Mouse (Mus musculus): Measurements from ENCODE around the gene Ube2r2. TPM values are rescaled to one million over a fixed set of nuclear protein-coding genes. Genes with fewer than 3 reads are reported as not detected.
A peak's percentile ranks its signal among the peaks of the same experiment; 100 is the strongest.

Gene Ube2r2
- polyA plus RNA-seq, 1 experiment from 2014 or later = 108 TPM

- no peaks in the 10 kb centered on the region for H3K27me3 ChIP-seq (replicated peaks)
- H3K9me3 ChIP-seq = no peaks in the 10 kb centered on the region
- H3K27ac ChIP-seq = no peak overlapping the region
- 97% methylated on average over 1 of the region's 1 CpGs for WGBS
- H3K4me1 ChIP-seq = no peaks in the 10 kb centered on the region
- ATAC-seq (ENCODE audit: low FRiP score, low read depth) = no peak
- no peaks in the 10 kb centered on the region for H3K36me3 ChIP-seq
- H3K4me3 ChIP-seq = no peak overlapping the region
- H3K4me2 ChIP-seq (replicated peaks) = no peak overlapping the region
- H3K9ac ChIP-seq = no peak overlapping the region
Measured at GRCm38 (mm10) chr4:41158251-41158650, 22.7 kb downstream of the Ube2r2 start.

GRCm38 (mm10) chr4:41161232-41161631 lies 25.7 kb downstream of the Ube2r2 start:
- over 99% methylated on average over 3 of the region's 3 CpGs for WGBS
- H3K27ac ChIP-seq = no peak overlapping the region
- no peaks in the 10 kb centered on the region for H3K9me3 ChIP-seq
- ATAC-seq (ENCODE audit: low FRiP score, low read depth) = no peak
- no peaks in the 10 kb centered on the region for H3K27me3 ChIP-seq (replicated peaks)
- 0 out of 2 replicates have a peak, but pooled peaks cover 6% of the 10 kb centered on the region for H3K4me1 ChIP-seq
- no peak overlapping the region for H3K4me2 ChIP-seq (replicated peaks)
- no peaks in the 10 kb centered on the region for H3K36me3 ChIP-seq
- no peak overlapping the region for H3K4me3 ChIP-seq
- no peak overlapping the region for H3K9ac ChIP-seq

GRCm38 (mm10) chr4:41164974-41165373 lies 29.4 kb downstream of the Ube2r2 start:
- Histone ChIP-seq H3K36me3 (peaks cover 15% of the 10 kb centered on the region), H3K4me3 (no peak overlapping the region), H3K9ac (peak overlapping the region; percentile 29; the same call in 1 of the 2 replicates), H3K4me2 (replicated peaks) (no peak overlapping the region), H3K27me3 (replicated peaks) (no peaks in the 10 kb centered on the region), H3K4me1 (0 out of 2 replicates have a peak, but pooled peaks cover 6% of the 10 kb centered on the region), H3K27ac (peak overlapping the region; percentile 48; the same call in 1 of the 2 replicates), H3K9me3 (no peaks in the 10 kb centered on the region)
- 18% methylated on average over 2 of the region's 2 CpGs for WGBS
- ATAC-seq (ENCODE audit: low FRiP score, low read depth) = no peak

- no peaks in the 10 kb centered on the region for H3K27me3 ChIP-seq (replicated peaks)
- ATAC-seq (ENCODE audit: low FRiP score, low read depth) = no peak
- no peak overlapping the region for H3K4me2 ChIP-seq (replicated peaks)
- no peak overlapping the region for H3K4me3 ChIP-seq
- H3K4me1 ChIP-seq = 0 out of 2 replicates have a peak, but pooled peaks cover 6% of the 10 kb centered on the region
- H3K36me3 ChIP-seq = peaks cover 15% of the 10 kb centered on the region
- no peak overlapping the region for H3K9ac ChIP-seq
- no peaks in the 10 kb centered on the region for H3K9me3 ChIP-seq
- 70% methylated on average over 6 of the region's 6 CpGs for WGBS
- 0 out of 2 replicates have a peak overlapping the region, but pooled peaks have one; percentile 48 for H3K27ac ChIP-seq
Measured at GRCm38 (mm10) chr4:41165693-41166475, 30.3 kb downstream of the Ube2r2 start.

GRCm38 (mm10) chr4:41170970-41171369 lies 35.4 kb downstream of the Ube2r2 start:
- Histone ChIP-seq H3K4me2 (replicated peaks) (no peak overlapping the region), H3K4me1 (no peaks in the 10 kb centered on the region), H3K9me3 (no peaks in the 10 kb centered on the region), H3K9ac (no peak overlapping the region), H3K36me3 (peaks cover 24% of the 10 kb centered on the region), H3K27me3 (replicated peaks) (no peaks in the 10 kb centered on the region), H3K27ac (no peak overlapping the region), H3K4me3 (no peak overlapping the region)
- no peak for ATAC-seq (ENCODE audit: low FRiP score, low read depth)
- 93% methylated on average over 2 of the region's 2 CpGs for WGBS

- ATAC-seq (ENCODE audit: low FRiP score, low read depth) = no peak
- H3K4me3 ChIP-seq = no peak overlapping the region
- no peak overlapping the region for H3K27ac ChIP-seq
- WGBS = 81% methylated on average over 2 of the region's 2 CpGs
- no peaks in the 10 kb centered on the region for H3K27me3 ChIP-seq (replicated peaks)
- H3K9me3 ChIP-seq = no peaks in the 10 kb centered on the region
- H3K36me3 ChIP-seq = peaks cover 35% of the 10 kb centered on the region
- no peaks in the 10 kb centered on the region for H3K4me1 ChIP-seq
- H3K9ac ChIP-seq = no peak overlapping the region
- no peak overlapping the region for H3K4me2 ChIP-seq (replicated peaks)
Measured at GRCm38 (mm10) chr4:41174631-41175030, 39.1 kb downstream of the Ube2r2 start.

- no peak overlapping the region for H3K4me2 ChIP-seq (replicated peaks)
- no peaks in the 10 kb centered on the region for H3K27me3 ChIP-seq (replicated peaks)
- H3K4me1 ChIP-seq = no peaks in the 10 kb centered on the region
- H3K9ac ChIP-seq = no peak overlapping the region
- no peak for ATAC-seq (ENCODE audit: low FRiP score, low read depth)
- H3K4me3 ChIP-seq = no peak overlapping the region
- peaks cover 59% of the 10 kb centered on the region for H3K36me3 ChIP-seq
- no peak overlapping the region for H3K27ac ChIP-seq
- 91% methylated on average over 15 of the region's 15 CpGs for WGBS
- no peaks in the 10 kb centered on the region for H3K9me3 ChIP-seq
Measured at GRCm38 (mm10) chr4:41179825-41180725, 44.5 kb downstream of the Ube2r2 start.

- Histone ChIP-seq H3K4me2 (replicated peaks) (no peak overlapping the region), H3K36me3 (peaks cover 68% of the 10 kb centered on the region), H3K9ac (no peak overlapping the region), H3K27me3 (replicated peaks) (no peaks in the 10 kb centered on the region), H3K27ac (no peak overlapping the region), H3K4me3 (no peak overlapping the region), H3K4me1 (no peaks in the 10 kb centered on the region), H3K9me3 (no peaks in the 10 kb centered on the region)
- 91% methylated on average over 2 of the region's 2 CpGs for WGBS
- ATAC-seq (ENCODE audit: low FRiP score, low read depth) = no peak
Measured at GRCm38 (mm10) chr4:41189809-41190208, 54.3 kb downstream of the Ube2r2 start.

- no peak for ATAC-seq (ENCODE audit: low FRiP score, low read depth)
- Histone ChIP-seq H3K36me3 (peaks cover 89% of the 10 kb centered on the region), H3K27ac (no peak overlapping the region), H3K4me3 (no peak overlapping the region), H3K9ac (no peak overlapping the region), H3K9me3 (no peaks in the 10 kb centered on the region), H3K4me2 (replicated peaks) (no peak overlapping the region), H3K4me1 (no peaks in the 10 kb centered on the region), H3K27me3 (replicated peaks) (no peaks in the 10 kb centered on the region)
- 76% methylated on average over 14 of the region's 14 CpGs for WGBS
Measured at GRCm38 (mm10) chr4:41192544-41193512, 57.3 kb downstream of the Ube2r2 start.

- Histone ChIP-seq H3K36me3 (peaks cover 93% of the 10 kb centered on the region), H3K4me2 (replicated peaks) (no peak overlapping the region), H3K9ac (no peak overlapping the region), H3K27ac (no peak overlapping the region), H3K27me3 (replicated peaks) (no peaks in the 10 kb centered on the region), H3K9me3 (no peaks in the 10 kb centered on the region), H3K4me3 (no peak overlapping the region), H3K4me1 (no peaks in the 10 kb centered on the region)
- ATAC-seq (ENCODE audit: low FRiP score, low read depth) = peak; percentile 22; the same call in 1 of the 2 replicates
- 94% methylated on average over 15 of the region's 15 CpGs for WGBS
Measured at GRCm38 (mm10) chr4:41195328-41195727, 59.8 kb downstream of the Ube2r2 start.

GRCm38 (mm10) chr4:41196861-41197610 lies 61.5 kb downstream of the Ube2r2 start:
- no peak overlapping the region for H3K27ac ChIP-seq
- no peaks in the 10 kb centered on the region for H3K9me3 ChIP-seq
- 77% methylated on average over 3 of the region's 3 CpGs for WGBS
- H3K4me2 ChIP-seq (replicated peaks) = no peak overlapping the region
- H3K4me1 ChIP-seq = no peaks in the 10 kb centered on the region
- H3K27me3 ChIP-seq (replicated peaks) = no peaks in the 10 kb centered on the region
- ATAC-seq (ENCODE audit: low FRiP score, low read depth) = no peak
- H3K4me3 ChIP-seq = no peak overlapping the region
- H3K36me3 ChIP-seq = peaks cover 94% of the 10 kb centered on the region
- no peak overlapping the region for H3K9ac ChIP-seq

All from neural tube, embryonic 12.5 days (tissue).